Mouse (Mus musculus) forebrain, embryonic 11.5 days (tissue): ENCODE results near the gene Bloc1s5. TPM values are rescaled to one million over a fixed set of nuclear protein-coding genes. Genes with fewer than 3 reads are reported as not detected.

Source experiments
- ATAC-seq: fragments of 200-750 bp; cut with Nextera tagmentation; replicated peaks from 2 replicates; pipeline ENCODE4 v1.8.0; 2017; ENCODE audit warnings: moderate TSS enrichment; ENCODE audit not compliant: low FRiP score
- DNase-seq: peaks from one replicate; pipeline ENCODE4 v3.0.0-alpha.2; 2017; ENCODE audit warnings: low spot score
- H3K27ac ChIP-seq: fragments of 300-500 bp; sonication (generic); 2 replicates; pipeline ENCODE4 v1.5.1; 2014; ENCODE audit warnings: low read depth, low read length
- H3K27me3 ChIP-seq: fragments of 300-500 bp; sonication (generic); 2 replicates; pipeline ENCODE4 v1.6.1; 2014; ENCODE audit warnings: mild to moderate bottlenecking, low read length, mixed read lengths; ENCODE audit not compliant: control insufficient read depth, insufficient read depth
- H3K36me3 ChIP-seq: fragments of 300-500 bp; sonication (generic); 2 replicates; pipeline ENCODE4 v1.6.1; 2014; ENCODE audit warnings: mild to moderate bottlenecking, low read length, moderate library complexity, mixed read lengths; ENCODE audit not compliant: control insufficient read depth, insufficient read depth
- H3K4me1 ChIP-seq: fragments of 300-500 bp; sonication (generic); replicated peaks from 2 replicates; pipeline ENCODE4 v1.6.1; 2014; ENCODE audit warnings: low read length, mixed read lengths; ENCODE audit not compliant: control insufficient read depth, insufficient read depth
- H3K4me2 ChIP-seq: fragments of 300-500 bp; sonication (generic); 2 replicates; pipeline ENCODE4 v1.6.1; 2014; ENCODE audit warnings: low read depth, mild to moderate bottlenecking, low read length, moderate library complexity, mixed read lengths; ENCODE audit not compliant: severe bottlenecking
- H3K4me3 ChIP-seq: fragments of 300-500 bp; sonication (generic); 2 replicates; pipeline ENCODE4 v1.5.1; 2014; ENCODE audit warnings: low read depth, low read length
- H3K9ac ChIP-seq: fragments of 300-500 bp; sonication (generic); 2 replicates; pipeline ENCODE4 v1.6.1; 2014; ENCODE audit warnings: low read length
- H3K9me3 ChIP-seq: fragments of 300-500 bp; sonication (generic); 2 replicates; pipeline ENCODE4 v1.6.1; 2016; ENCODE audit warnings: low read length, mixed read lengths; ENCODE audit not compliant: control insufficient read depth
- WGBS: fragments of 180-500 bp; shearing (Covaris S2); extraction: QIAGEN DNeasy Blood & Tissue Kit; methylation state at CpG from one replicate; pipeline ENCODE4 v1.1.7; 2014; 5-methylcytosine and 5-hydroxymethylcytosine counted together
- polyA plus RNA-seq: library from polyadenylated mRNA; unstranded; fragments of >200 nt; fragmentation: Nextera tagmentation; extraction: Ambion mirVana; gene quantifications from 2 replicates; pipeline ENCODE4 v1.2.1, GENCODE M21; 2014

Gene Bloc1s5
- polyA plus RNA-seq, 1 experiment from 2014 or later, result 22.2 TPM

- H3K27me3 ChIP-seq, result no peaks in the 10 kb centered on the region
- no peak overlapping the region for H3K4me3 ChIP-seq
- H3K9ac ChIP-seq, result no peak overlapping the region
- no peak overlapping the region for H3K27ac ChIP-seq
- no peaks in the 10 kb centered on the region for H3K36me3 ChIP-seq
- ATAC-seq, result no peak
- 87% methylated on average over 25 of the region's 25 CpGs for WGBS
- no peaks in the 10 kb centered on the region for H3K9me3 ChIP-seq
- no peak for DNase-seq
- no peak overlapping the region for H3K4me2 ChIP-seq
- no peaks in the 10 kb centered on the region for H3K4me1 ChIP-seq
Measured at GRCm38 (mm10) chr13:38579971-38580600, 54.8 kb downstream of the Bloc1s5 start.

GRCm38 (mm10) chr13:38574668-38575067 is 60.2 kb downstream of the Bloc1s5 start:
- H3K36me3 ChIP-seq, result no peaks in the 10 kb centered on the region
- H3K4me3 ChIP-seq, result no peak overlapping the region
- no peak overlapping the region for H3K4me2 ChIP-seq
- H3K4me1 ChIP-seq, result no peaks in the 10 kb centered on the region
- 84% methylated on average over 3 of the region's 3 CpGs for WGBS
- H3K9me3 ChIP-seq, result no peaks in the 10 kb centered on the region
- H3K27ac ChIP-seq, result no peak overlapping the region
- no peaks in the 10 kb centered on the region for H3K27me3 ChIP-seq
- no peak for DNase-seq
- no peak overlapping the region for H3K9ac ChIP-seq
- ATAC-seq, result no peak

GRCm38 (mm10) chr13:38573281-38573680 is 61.6 kb downstream of the Bloc1s5 start:
- Histone ChIP-seq H3K9me3 (no peaks in the 10 kb centered on the region), H3K9ac (no peak overlapping the region), H3K36me3 (no peaks in the 10 kb centered on the region), H3K4me2 (no peak overlapping the region), H3K27ac (no peak overlapping the region), H3K4me3 (no peak overlapping the region), H3K27me3 (no peaks in the 10 kb centered on the region), H3K4me1 (no peaks in the 10 kb centered on the region)
- ATAC-seq, result no peak
- WGBS, result 91% methylated on average over 1 of the region's 1 CpGs
- DNase-seq, result no peak

- Histone ChIP-seq H3K27ac (no peak overlapping the region), H3K4me1 (no peaks in the 10 kb centered on the region), H3K9me3 (no peaks in the 10 kb centered on the region), H3K4me2 (no peak overlapping the region), H3K4me3 (no peak overlapping the region), H3K9ac (no peak overlapping the region), H3K36me3 (no peaks in the 10 kb centered on the region), H3K27me3 (no peaks in the 10 kb centered on the region)
- ATAC-seq (no peak), DNase-seq (no peak)
- 78% methylated on average over 4 of the region's 4 CpGs for WGBS
Measured at GRCm38 (mm10) chr13:38565245-38565644, 69.7 kb downstream of the Bloc1s5 start.

- DNase-seq (no peak), ATAC-seq (no peak)
- Histone ChIP-seq H3K36me3 (no peaks in the 10 kb centered on the region), H3K9ac (no peak overlapping the region), H3K4me1 (no peaks in the 10 kb centered on the region), H3K27me3 (no peaks in the 10 kb centered on the region), H3K4me3 (no peak overlapping the region), H3K9me3 (no peaks in the 10 kb centered on the region), H3K27ac (no peak overlapping the region), H3K4me2 (no peak overlapping the region)
- 88% methylated on average over 11 of the region's 11 CpGs for WGBS
Measured at GRCm38 (mm10) chr13:38554611-38555010, 80.3 kb downstream of the Bloc1s5 start.

DNA sequence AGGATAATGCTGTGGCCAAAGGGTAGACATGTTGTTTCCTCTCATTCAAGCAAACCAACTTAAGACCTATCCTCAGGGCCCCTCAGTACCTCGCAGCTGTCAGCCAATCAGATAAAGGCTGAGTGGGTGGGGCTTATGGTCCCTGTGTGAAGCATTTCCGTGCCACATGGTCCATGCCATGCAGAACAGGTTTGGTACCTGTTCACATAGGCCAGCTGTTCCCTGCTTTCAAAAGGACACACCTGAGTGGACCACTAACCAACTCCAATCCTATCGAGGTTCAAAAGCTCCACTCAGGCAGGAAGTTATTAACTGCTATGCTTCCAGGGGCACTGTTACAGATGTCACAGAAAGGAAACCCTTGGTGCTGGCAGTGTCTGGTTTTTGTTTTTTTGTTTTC is 80.7 kb downstream of the Bloc1s5 start:
- 79% methylated on average over 3 of the region's 3 CpGs for WGBS
- Histone ChIP-seq H3K4me2 (no peak overlapping the region), H3K27me3 (no peaks in the 10 kb centered on the region), H3K4me3 (no peak overlapping the region), H3K9me3 (no peaks in the 10 kb centered on the region), H3K9ac (no peak overlapping the region), H3K4me1 (no peaks in the 10 kb centered on the region), H3K27ac (no peak overlapping the region), H3K36me3 (no peaks in the 10 kb centered on the region)
- DNase-seq (no peak), ATAC-seq (no peak)

GRCm38 (mm10) chr13:38548681-38549080 is 86.2 kb downstream of the Bloc1s5 start:
- H3K9ac ChIP-seq, result no peak overlapping the region
- H3K4me1 ChIP-seq, result no peaks in the 10 kb centered on the region
- no peak overlapping the region for H3K27ac ChIP-seq
- no peaks in the 10 kb centered on the region for H3K27me3 ChIP-seq
- DNase-seq (no peak), ATAC-seq (no peak)
- no peaks in the 10 kb centered on the region for H3K9me3 ChIP-seq
- H3K36me3 ChIP-seq, result no peaks in the 10 kb centered on the region
- 79% methylated on average over 5 of the region's 5 CpGs for WGBS
- H3K4me2 ChIP-seq, result no peak overlapping the region
- no peak overlapping the region for H3K4me3 ChIP-seq

DNA sequence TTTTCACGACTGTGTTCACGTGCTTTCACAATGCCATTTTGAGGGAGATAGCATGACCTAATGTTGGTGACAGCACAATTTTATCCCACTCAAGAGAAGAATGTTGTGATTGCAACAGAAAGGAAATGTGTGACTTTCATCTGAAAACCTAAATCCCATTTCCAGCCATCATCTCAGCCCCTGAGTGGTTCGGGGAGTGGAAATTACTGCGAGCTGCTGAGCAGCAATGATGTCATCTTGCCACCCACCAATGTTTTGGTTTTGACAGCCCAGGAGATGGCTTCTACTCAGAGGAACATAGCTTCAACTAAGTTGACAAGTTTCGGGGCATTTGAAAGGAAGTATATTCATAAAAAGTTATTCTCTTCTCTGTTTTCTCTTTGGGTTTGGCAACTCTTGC is 87.2 kb downstream of the Bloc1s5 start:
- no peak overlapping the region for H3K4me3 ChIP-seq
- DNase-seq, result no peak
- H3K9me3 ChIP-seq, result no peaks in the 10 kb centered on the region
- no peak overlapping the region for H3K9ac ChIP-seq
- no peak for ATAC-seq
- H3K27ac ChIP-seq, result no peak overlapping the region
- WGBS, result 89% methylated on average over 5 of the region's 5 CpGs
- H3K27me3 ChIP-seq, result no peaks in the 10 kb centered on the region
- no peaks in the 10 kb centered on the region for H3K36me3 ChIP-seq
- no peaks in the 10 kb centered on the region for H3K4me1 ChIP-seq
- H3K4me2 ChIP-seq, result no peak overlapping the region

DNA sequence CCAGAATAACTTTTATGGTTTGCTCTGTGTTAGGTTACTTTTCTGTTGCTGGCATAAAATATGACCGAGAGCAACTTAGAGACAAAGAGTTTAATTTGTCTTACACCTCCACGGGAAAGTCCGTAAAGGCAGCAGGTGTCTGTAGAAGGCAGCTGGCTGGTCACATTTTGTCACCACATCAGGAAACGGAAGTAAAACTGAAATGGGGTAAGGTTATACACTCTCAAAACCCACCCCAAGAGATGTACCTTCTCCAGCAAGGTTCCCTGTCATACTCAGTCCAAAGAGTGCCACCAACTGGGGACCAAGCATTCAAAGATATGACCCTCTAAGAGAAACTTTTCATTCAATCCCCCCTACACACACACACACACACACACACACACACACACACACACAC is 88.2 kb downstream of the Bloc1s5 start:
- no peak for DNase-seq
- WGBS, result 90% methylated on average over 4 of the region's 4 CpGs
- no peak for ATAC-seq
- Histone ChIP-seq H3K9ac (no peak overlapping the region), H3K36me3 (no peaks in the 10 kb centered on the region), H3K4me1 (no peaks in the 10 kb centered on the region), H3K9me3 (no peaks in the 10 kb centered on the region), H3K4me3 (no peak overlapping the region), H3K27ac (no peak overlapping the region), H3K4me2 (no peak overlapping the region), H3K27me3 (no peaks in the 10 kb centered on the region)
